In genomic region chr2:166203647-166204046, GRCm38 (mm10) we compare ENCODE assay signal across 22 mouse cellular contexts. TPM values are rescaled to one million over a fixed set of nuclear protein-coding genes. Genes with fewer than 3 reads are reported as not detected.
A peak's percentile ranks its signal among the peaks of the same experiment; 100 is the strongest.
DNase-seq lines count a peak whose midpoint lies in the region; ATAC-seq lines count a peak whose summit lies in the region.
"Had no signal": no experiment of that assay in that cellular context is flagged by ENCODE, and none has a peak within 500 bp of the region (broad histone marks: within the 10 kb centered on the region; RNA-seq: fewer than 3 reads in every experiment).

No protein-coding gene starts in this region.

- no peak for DNase-seq in heart, postnatal 25 days (ENCODE audit: low spot score)
- no peak for DNase-seq in hindbrain, embryonic 10.5 days (ENCODE audit: low spot score)
- no peak for DNase-seq in left cerebral cortex, postnatal 10 days (ENCODE audit: extremely low spot score in 1 of 2, low spot score in 2 of 2)
- DNase-seq in lung, postnatal 10 days, result no peak
- DNase-seq: adrenal gland, postnatal 10 days; cerebellum, adult 8-10 months; gastrocnemius, adult 2 months; kidney, adult 8-10 months; kidney, postnatal 10 days; lung, adult 18-20 months; right cerebral cortex, adult 18-20 months; thymus, adult 18-20 months; thymus, postnatal 36 days had no signal

- no peak overlapping the region for H3K4me2 ChIP-seq in heart, embryonic 12.5 days
- H3K4me2 ChIP-seq in hindbrain, embryonic 12.5 days (replicated peaks), result no peak overlapping the region
- no peak overlapping the region for H3K4me2 ChIP-seq in stomach, embryonic 14.5 days (replicated peaks; ENCODE audit: low read depth, low read length)
- H3K4me2 ChIP-seq: embryonic facial prominence, embryonic 15.5 days; limb, embryonic 13.5 days; liver, embryonic 12.5 days; midbrain, embryonic 12.5 days; neural tube, embryonic 15.5 days had no signal

- H3K27ac ChIP-seq in heart, embryonic 12.5 days (ENCODE audit: poor library complexity, severe bottlenecking), result peak overlapping the region; percentile 12; the same call in 1 of the 2 replicates
- peak overlapping the region; percentile 56; the same call in 1 of the 2 replicates for H3K27ac ChIP-seq in hindbrain, embryonic 10.5 days
- no peak overlapping the region for H3K27ac ChIP-seq in hindbrain, embryonic 12.5 days
- H3K27ac ChIP-seq in stomach, embryonic 14.5 days (ENCODE audit: low read length), result no peak overlapping the region
- H3K27ac ChIP-seq: embryonic facial prominence, embryonic 15.5 days; gastrocnemius, adult 2 months; limb, embryonic 13.5 days; liver, embryonic 12.5 days; midbrain, embryonic 12.5 days; neural tube, embryonic 15.5 days had no signal

- H3K36me3 ChIP-seq in heart, embryonic 12.5 days, result no peaks in the 10 kb centered on the region
- no peaks in the 10 kb centered on the region for H3K36me3 ChIP-seq in hindbrain, embryonic 10.5 days
- no peaks in the 10 kb centered on the region for H3K36me3 ChIP-seq in hindbrain, embryonic 12.5 days
- H3K36me3 ChIP-seq in stomach, embryonic 14.5 days (ENCODE audit: control insufficient read depth, insufficient read depth, low read length), result no peaks in the 10 kb centered on the region
- H3K36me3 ChIP-seq: embryonic facial prominence, embryonic 15.5 days; limb, embryonic 13.5 days; liver, embryonic 12.5 days; midbrain, embryonic 12.5 days; neural tube, embryonic 15.5 days had no signal

- intact Hi-C loops in heart, postnatal 25 days (cut with DNase I), result no loop called here
- intact Hi-C loops in left cerebral cortex, postnatal 10 days (cut with DNase I), result no loop called here

- H3K27me3 ChIP-seq in heart, embryonic 12.5 days (replicated peaks), result 0 out of 2 replicates have a peak, but pooled peaks cover 4% of the 10 kb centered on the region
- H3K27me3 ChIP-seq in hindbrain, embryonic 10.5 days (ENCODE audit: insufficient read depth, poor library complexity, severe bottlenecking), result peaks cover 83% of the 10 kb centered on the region
- H3K27me3 ChIP-seq in hindbrain, embryonic 12.5 days, result peaks cover 20% of the 10 kb centered on the region
- no peaks in the 10 kb centered on the region for H3K27me3 ChIP-seq in stomach, embryonic 14.5 days (ENCODE audit: control insufficient read depth, insufficient read depth, low read length)
- H3K27me3 ChIP-seq: embryonic facial prominence, embryonic 15.5 days; limb, embryonic 13.5 days had no signal

- ATAC-seq in heart, embryonic 12.5 days (ENCODE audit: insufficient number of reproducible peaks, low FRiP score), result no peak
- no peak for ATAC-seq in hindbrain, embryonic 12.5 days (ENCODE audit: low FRiP score)
- peak; percentile 56; the same call in 1 of the 2 replicates for ATAC-seq in stomach, embryonic 14.5 days (ENCODE audit: insufficient number of reproducible peaks, insufficient read depth, low FRiP score, low read depth)
- ATAC-seq: forebrain, embryonic 14.5 days; liver, embryonic 12.5 days had no signal

- no peaks in the 10 kb centered on the region for H3K9me3 ChIP-seq in heart, embryonic 12.5 days (replicated peaks)
- H3K9me3 ChIP-seq in hindbrain, embryonic 10.5 days, result no peaks in the 10 kb centered on the region
- H3K9me3 ChIP-seq in hindbrain, embryonic 12.5 days (replicated peaks), result no peaks in the 10 kb centered on the region
- H3K9me3 ChIP-seq in stomach, embryonic 14.5 days (ENCODE audit: control insufficient read depth, low read depth, low read length), result no peaks in the 10 kb centered on the region
- H3K9me3 ChIP-seq: embryonic facial prominence, embryonic 15.5 days; limb, embryonic 13.5 days; liver, embryonic 12.5 days; midbrain, embryonic 12.5 days; neural tube, embryonic 15.5 days had no signal

- peaks cover 49% of the 10 kb centered on the region for H3K4me1 ChIP-seq in heart, embryonic 12.5 days (replicated peaks)
- H3K4me1 ChIP-seq in hindbrain, embryonic 10.5 days (replicated peaks), result peaks cover 23% of the 10 kb centered on the region
- H3K4me1 ChIP-seq in hindbrain, embryonic 12.5 days, result peaks cover 19% of the 10 kb centered on the region
- H3K4me1 ChIP-seq in stomach, embryonic 14.5 days (ENCODE audit: control insufficient read depth, insufficient read depth, low read length), result no peaks in the 10 kb centered on the region
- H3K4me1 ChIP-seq: liver, embryonic 12.5 days had no signal

- no peak overlapping the region for H3K4me3 ChIP-seq in heart, embryonic 12.5 days
- H3K4me3 ChIP-seq in hindbrain, embryonic 10.5 days, result no peak overlapping the region
- H3K4me3 ChIP-seq in hindbrain, embryonic 12.5 days, result no peak overlapping the region
- no peak overlapping the region for H3K4me3 ChIP-seq in stomach, embryonic 14.5 days (ENCODE audit: low read depth, low read length)
- H3K4me3 ChIP-seq: embryonic facial prominence, embryonic 15.5 days; gastrocnemius, adult 2 months; limb, embryonic 13.5 days; liver, embryonic 12.5 days; midbrain, embryonic 12.5 days; neural tube, embryonic 15.5 days had no signal

- no peak overlapping the region for H3K9ac ChIP-seq in heart, embryonic 12.5 days
- H3K9ac ChIP-seq in hindbrain, embryonic 12.5 days, result no peak overlapping the region
- H3K9ac ChIP-seq in stomach, embryonic 14.5 days (replicated peaks; ENCODE audit: low read depth, low read length), result no peak overlapping the region
- H3K9ac ChIP-seq: embryonic facial prominence, embryonic 15.5 days; limb, embryonic 13.5 days; liver, embryonic 12.5 days; midbrain, embryonic 12.5 days; neural tube, embryonic 15.5 days had no signal

- 44% methylated on average over 12 of the region's 12 CpGs for WGBS in heart, embryonic 12.5 days
- 89% methylated on average over 12 of the region's 12 CpGs for WGBS in hindbrain, embryonic 10.5 days
- WGBS in hindbrain, embryonic 12.5 days, result 80% methylated on average over 12 of the region's 12 CpGs
- 69% methylated on average over 12 of the region's 12 CpGs for WGBS in stomach, embryonic 14.5 days

RNA-seq across cellular contexts. Expression of gene Sulf2, which starts 48.2 kb away (rescaled TPM):
- polyA plus RNA-seq in heart, embryonic 12.5 days (2016; fragmentation: Nextera tagmentation; extraction: Ambion mirVana), result 136 and 137 TPM in 2 replicates
- total RNA-seq in heart, postnatal 25 days (2021), result 10 to 100 TPM; 48.7 to 54.3 TPM
- polyA plus RNA-seq in hindbrain, embryonic 10.5 days (2016; fragmentation: Nextera tagmentation; extraction: Ambion mirVana), result 83.8 and 87.8 TPM in 2 replicates
- 185 and 186 TPM in 2 replicates for polyA plus RNA-seq in hindbrain, embryonic 12.5 days (2016; fragmentation: Nextera tagmentation; extraction: Ambion mirVana)
- 233 and 235 TPM in 2 replicates for polyA plus RNA-seq in stomach, embryonic 14.5 days (2014; fragmentation: Nextera tagmentation; extraction: Ambion mirVana)
- total RNA-seq in left cerebral cortex, postnatal 10 days (2021), result 100 to 1,000 TPM; 148 to 169 TPM

Comparison
In these comparisons a context has a peak if more than half of its experiments do, and no peak if none do; other contexts are left out.
1. H3K27ac ChIP-seq: peak in heart, embryonic 12.5 days (single experiment) and hindbrain, embryonic 10.5 days (single experiment); none in hindbrain, embryonic 12.5 days (single experiment) and stomach, embryonic 14.5 days (single experiment).